Comparison of ENCODE assay signal across 17 mouse cellular contexts in the genomic region with DNA sequence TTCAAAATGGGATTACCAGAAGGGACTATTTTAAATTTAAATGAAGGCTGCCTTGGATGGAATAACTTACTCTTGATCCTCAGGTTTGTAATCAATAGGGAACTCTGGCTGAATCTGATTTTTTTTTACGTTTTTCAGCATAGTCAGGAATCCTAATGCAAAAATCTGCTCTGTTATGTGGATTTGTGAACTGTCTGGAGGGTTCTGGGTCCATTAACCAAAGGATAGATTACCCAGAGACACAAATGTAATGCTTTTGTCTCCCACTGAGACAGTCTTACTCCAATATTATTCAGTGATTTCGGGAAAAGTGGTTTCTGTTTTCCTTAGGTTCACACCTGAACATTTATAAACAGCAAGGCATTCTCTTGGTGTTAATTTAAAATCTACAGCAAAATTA.
"Had no signal": no experiment of that assay in that cellular context is flagged by ENCODE, and none has a peak within 500 bp of the region (broad histone marks: within the 10 kb centered on the region; RNA-seq: fewer than 3 reads in every experiment).

No protein-coding gene starts in this region.

- DNase-seq: lung, adult 18-20 months; lung, embryonic 14.5 days; lung, postnatal 10 days; lung, postnatal 4 days; retina, postnatal 1 day; right cerebral cortex, adult 18-20 months; right cerebral cortex, postnatal 25 days; right cerebral cortex, postnatal 4 days; spleen, adult 18-20 months; thymus, adult 18-20 months; thymus, postnatal 14 days; thymus, postnatal 36 days had no signal

- H3K9me3 ChIP-seq: liver, embryonic 12.5 days; midbrain, embryonic 12.5 days had no signal

- ATAC-seq: liver, embryonic 12.5 days had no signal

- H3K27me3 ChIP-seq: liver, embryonic 12.5 days; midbrain, embryonic 12.5 days; neural tube, embryonic 13.5 days had no signal

- H3K27ac ChIP-seq: liver, embryonic 12.5 days; liver, embryonic 14.5 days; neural tube, embryonic 13.5 days had no signal

- H3K4me2 ChIP-seq: liver, embryonic 12.5 days; lung, embryonic 14.5 days; midbrain, embryonic 12.5 days; neural tube, embryonic 13.5 days had no signal

- H3K4me1 ChIP-seq: liver, embryonic 12.5 days; midbrain, embryonic 12.5 days had no signal

- H3K9ac ChIP-seq: liver, embryonic 12.5 days; liver, embryonic 14.5 days; lung, embryonic 14.5 days; midbrain, embryonic 12.5 days; neural tube, embryonic 13.5 days had no signal

- H3K36me3 ChIP-seq: liver, embryonic 12.5 days; midbrain, embryonic 12.5 days; neural tube, embryonic 13.5 days had no signal

- H3K4me3 ChIP-seq: liver, embryonic 12.5 days; midbrain, embryonic 12.5 days; myocyte; neural tube, embryonic 13.5 days had no signal
